Mouse (Mus musculus) liver, postnatal 0 days (tissue): ENCODE measurements around the gene Herc3. TPM values are rescaled to one million over a fixed set of nuclear protein-coding genes. Genes with fewer than 3 reads are reported as not detected.

ENCODE experiments used
- ATAC-seq: fragments of 200-750 bp; cut with Nextera tagmentation; 2 replicates; pipeline ENCODE4 v1.8.0; 2017; ENCODE audit warnings: mild to moderate bottlenecking, moderate library complexity
- DNase-seq: peaks from one replicate; pipeline ENCODE4 v3.0.0-alpha.2; 2016
- H3K27ac ChIP-seq: fragments of 300-500 bp; sonication (generic); 2 replicates; pipeline ENCODE4 v1.5.1; 2014; ENCODE audit warnings: antibody characterized with exemption, moderate library complexity, mild to moderate bottlenecking, low read depth
- H3K27me3 ChIP-seq: fragments of 300-500 bp; sonication (generic); 2 replicates; pipeline ENCODE4 v1.6.1; 2014; ENCODE audit warnings: low read length, control low read depth, mixed read lengths; ENCODE audit not compliant: insufficient read depth
- H3K36me3 ChIP-seq: fragments of 300-500 bp; sonication (generic); replicated peaks from 2 replicates; pipeline ENCODE4 v1.6.1; 2014; ENCODE audit warnings: mild to moderate bottlenecking, control low read depth, low read length, moderate library complexity, mixed read lengths; ENCODE audit not compliant: insufficient read depth
- H3K4me1 ChIP-seq: fragments of 300-500 bp; sonication (generic); 2 replicates; pipeline ENCODE4 v1.6.1; 2014; ENCODE audit warnings: antibody characterized with exemption, mild to moderate bottlenecking, control low read depth; ENCODE audit not compliant: insufficient read depth
- H3K4me2 ChIP-seq: fragments of 300-500 bp; sonication (generic); 2 replicates; pipeline ENCODE4 v1.6.1; 2014; ENCODE audit warnings: low read depth, mild to moderate bottlenecking, low read length, moderate library complexity, mixed read lengths
- H3K4me3 ChIP-seq: fragments of 300-500 bp; sonication (generic); 2 replicates; pipeline ENCODE4 v1.5.1; 2014; ENCODE audit warnings: low read depth, low read length
- H3K9ac ChIP-seq: fragments of 300-500 bp; sonication (generic); replicated peaks from 2 replicates; pipeline ENCODE4 v1.6.1; 2014; ENCODE audit warnings: mild to moderate bottlenecking, moderate library complexity
- H3K9me3 ChIP-seq: fragments of 300-500 bp; sonication (generic); 2 replicates; pipeline ENCODE4 v1.6.1; 2016; ENCODE audit warnings: mild to moderate bottlenecking, control low read depth, low read length, mixed read lengths
- CTCF ChIP-seq: sonication (generic); IDR thresholded peaks from 2 replicates; pipeline ENCODE4 v1.5.1; 2016; ENCODE audit warnings: antibody characterized with exemption, low read depth
- EP300 ChIP-seq: IDR thresholded peaks from 2 replicates; pipeline ENCODE4 v1.6.1; 2016; ENCODE audit warnings: antibody characterized with exemption, low read depth, mild to moderate bottlenecking
- WGBS: fragments of 180-500 bp; shearing (Covaris S2); extraction: QIAGEN DNeasy Blood & Tissue Kit; methylation state at CpG from one replicate; pipeline ENCODE4 v1.1.7; 2014; ENCODE audit not compliant: insufficient replicate concordance; 5-methylcytosine and 5-hydroxymethylcytosine counted together
- polyA plus RNA-seq: library from polyadenylated mRNA; unstranded; fragments of >200 nt; fragmentation: Nextera tagmentation; extraction: Ambion mirVana; gene quantifications from 2 replicates; pipeline ENCODE4 v1.2.1, GENCODE M21; 2015

Herc3 gene
- polyA plus RNA-seq, 1 experiment from 2014 or later = 2.5 TPM

GRCm38 (mm10) chr6:58842186-58842585, 10.9 kb downstream of the Herc3 start:
- no peak overlapping the region for H3K9ac ChIP-seq
- TF ChIP-seq CTCF = no peak
- TF ChIP-seq EP300 = no peak
- DNase-seq (no peak), ATAC-seq (no peak)
- H3K9me3 ChIP-seq = no peaks in the 10 kb centered on the region
- no peaks in the 10 kb centered on the region for H3K27me3 ChIP-seq
- H3K27ac ChIP-seq = no peak overlapping the region
- WGBS = 56% methylated on average over 2 of the region's 2 CpGs
- no peaks in the 10 kb centered on the region for H3K36me3 ChIP-seq
- H3K4me1 ChIP-seq = 0 out of 2 replicates have a peak, but pooled peaks cover 4% of the 10 kb centered on the region
- no peak overlapping the region for H3K4me3 ChIP-seq
- no peak overlapping the region for H3K4me2 ChIP-seq

- H3K9me3 ChIP-seq = no peaks in the 10 kb centered on the region
- H3K4me1 ChIP-seq = 0 out of 2 replicates have a peak, but pooled peaks cover 4% of the 10 kb centered on the region
- WGBS = 79% methylated on average over 9 of the region's 9 CpGs
- ATAC-seq (no peak), DNase-seq (no peak)
- H3K9ac ChIP-seq = no peak overlapping the region
- TF ChIP-seq EP300 = no peak
- TF ChIP-seq CTCF = no peak
- H3K27me3 ChIP-seq = no peaks in the 10 kb centered on the region
- H3K4me2 ChIP-seq = no peak overlapping the region
- H3K4me3 ChIP-seq = no peak overlapping the region
- H3K27ac ChIP-seq = no peak overlapping the region
- no peaks in the 10 kb centered on the region for H3K36me3 ChIP-seq
These were observed 12.3 kb downstream of the Herc3 start for GRCm38 (mm10) chr6:58843580-58843979.

- TF ChIP-seq EP300 = no peak
- TF ChIP-seq CTCF = no peak
- DNase-seq (no peak), ATAC-seq (no peak)
- 86% methylated on average over 8 of the region's 8 CpGs for WGBS
- H3K4me2 ChIP-seq = no peak overlapping the region
- H3K9me3 ChIP-seq = no peaks in the 10 kb centered on the region
- H3K4me3 ChIP-seq = no peak overlapping the region
- no peaks in the 10 kb centered on the region for H3K36me3 ChIP-seq
- no peaks in the 10 kb centered on the region for H3K27me3 ChIP-seq
- 0 out of 2 replicates have a peak, but pooled peaks cover 4% of the 10 kb centered on the region for H3K4me1 ChIP-seq
- no peak overlapping the region for H3K27ac ChIP-seq
- no peak overlapping the region for H3K9ac ChIP-seq
These were observed 13.0 kb downstream of the Herc3 start for GRCm38 (mm10) chr6:58844188-58844822.

- Histone ChIP-seq H3K27me3 (no peaks in the 10 kb centered on the region), H3K4me2 (no peak overlapping the region), H3K27ac (no peak overlapping the region), H3K4me1 (0 out of 2 replicates have a peak, but pooled peaks cover 4% of the 10 kb centered on the region), H3K9me3 (no peaks in the 10 kb centered on the region), H3K9ac (no peak overlapping the region), H3K4me3 (no peak overlapping the region), H3K36me3 (no peaks in the 10 kb centered on the region)
- 73% methylated on average over 9 of the region's 9 CpGs for WGBS
- DNase-seq = no peak
- no peak for TF ChIP-seq CTCF
- TF ChIP-seq EP300 = no peak
- ATAC-seq = no peak
These were observed 15.8 kb downstream of the Herc3 start for GRCm38 (mm10) chr6:58846850-58847692.

- ATAC-seq (no peak), DNase-seq (no peak)
- Histone ChIP-seq H3K4me2 (no peak overlapping the region), H3K4me3 (no peak overlapping the region), H3K27me3 (no peaks in the 10 kb centered on the region), H3K36me3 (no peaks in the 10 kb centered on the region), H3K4me1 (0 out of 2 replicates have a peak, but pooled peaks cover 4% of the 10 kb centered on the region), H3K9ac (no peak overlapping the region), H3K9me3 (no peaks in the 10 kb centered on the region), H3K27ac (no peak overlapping the region)
- WGBS = 67% methylated on average over 5 of the region's 5 CpGs
- TF ChIP-seq CTCF = no peak
- TF ChIP-seq EP300 = no peak
These were observed 16.6 kb downstream of the Herc3 start for GRCm38 (mm10) chr6:58847836-58848235.

- Histone ChIP-seq H3K27me3 (no peaks in the 10 kb centered on the region), H3K4me3 (no peak overlapping the region), H3K27ac (no peak overlapping the region), H3K4me2 (no peak overlapping the region), H3K9me3 (no peaks in the 10 kb centered on the region), H3K36me3 (no peaks in the 10 kb centered on the region), H3K9ac (no peak overlapping the region), H3K4me1 (0 out of 2 replicates have a peak, but pooled peaks cover 4% of the 10 kb centered on the region)
- 73% methylated on average over 5 of the region's 5 CpGs for WGBS
- ATAC-seq (no peak), DNase-seq (no peak)
- TF ChIP-seq EP300 (no peak), CTCF (no peak)
These were observed 18.1 kb downstream of the Herc3 start for GRCm38 (mm10) chr6:58849356-58849755.
